Mouse (Mus musculus): Measurements from ENCODE around the gene Amotl2.

DNA sequence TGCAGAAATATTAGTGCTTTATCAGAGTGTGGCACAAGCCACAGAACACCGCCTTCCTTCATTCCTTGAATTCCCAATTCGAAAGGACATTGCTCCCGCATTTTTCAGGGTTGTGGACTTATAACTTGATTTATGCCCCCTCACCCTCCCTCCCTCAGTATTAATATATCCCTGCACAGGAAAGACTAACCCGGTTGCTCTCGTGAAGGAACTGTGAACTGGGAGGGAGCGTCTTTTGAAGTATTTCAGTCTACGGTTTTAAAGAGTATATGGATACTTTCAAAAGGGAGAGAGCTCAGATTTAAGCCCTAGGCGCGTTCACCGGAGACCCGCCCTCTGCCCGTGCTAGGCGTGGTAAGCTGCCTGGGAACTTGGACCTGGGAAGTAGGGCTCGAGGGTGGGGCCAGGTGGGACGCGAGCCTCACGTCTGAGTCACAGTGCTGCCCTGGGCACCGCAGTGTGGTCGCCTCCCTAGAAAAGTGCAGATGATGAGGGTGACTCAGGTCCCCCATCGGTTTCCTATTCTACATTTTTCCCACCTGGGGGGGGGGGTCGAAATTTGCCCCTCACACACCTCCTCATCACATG, 54.9 kb downstream of the Amotl2 start:
- TF ChIP-seq CTCF (IDR thresholded peaks at IDR 0.05; ENCODE audit: control insufficient read depth, insufficient read depth, low read length) (no peak), POLR2A (IDR thresholded peaks at IDR 0.05; ENCODE audit: borderline replicate concordance, control insufficient read depth, low read depth, low read length) (no peak)

Data from bone marrow, adult 2 months (tissue).